Mouse (Mus musculus): ENCODE measurements at regions not wholly inside any gene's neighbourhood (a gene's known extent, or its start where the extent isn't known, plus 50 kb on each side); places are given as distances from the start of the nearest gene placed in this dataset.

- DNase-seq (ENCODE audit: low read depth): no peak
Measured at GRCm38 (mm10) chr10:100152821-100153220, 137.4 kb downstream of the Kitl start.

- no peak for DNase-seq (ENCODE audit: low read depth)
Measured at GRCm38 (mm10) chr10:100153311-100153710, 137.9 kb downstream of the Kitl start.

GRCm38 (mm10) chr10:100155566-100155965 is 140.1 kb downstream of the Kitl start:
- no peak for DNase-seq (ENCODE audit: low read depth)

GRCm38 (mm10) chr10:100159843-100160531 is 144.6 kb downstream of the Kitl start:
- no peak for DNase-seq (ENCODE audit: low read depth)

GRCm38 (mm10) chr10:100160532-100160852 is 145.1 kb downstream of the Kitl start:
- DNase-seq (ENCODE audit: low read depth): no peak

- DNase-seq (ENCODE audit: low read depth): peak; percentile 86
Measured at GRCm38 (mm10) chr10:100161117-100161516, 145.7 kb downstream of the Kitl start.

GRCm38 (mm10) chr10:100164526-100164925 is 149.1 kb downstream of the Kitl start:
- no peak for DNase-seq (ENCODE audit: low read depth)

- peak; percentile 76 for DNase-seq (ENCODE audit: low read depth)
Measured at GRCm38 (mm10) chr10:100170836-100171235, 155.4 kb downstream of the Kitl start.

- DNase-seq (ENCODE audit: low read depth): no peak
Measured at GRCm38 (mm10) chr10:100197673-100198072, 137.8 kb upstream of the Gm4301 start.

GRCm38 (mm10) chr10:100199090-100199690 is 136.3 kb upstream of the Gm4301 start:
- DNase-seq (ENCODE audit: low read depth): no peak

- DNase-seq (ENCODE audit: low read depth): no peak
Measured at GRCm38 (mm10) chr10:100200431-100200830, 135.0 kb upstream of the Gm4301 start.

- DNase-seq (ENCODE audit: low read depth): no peak
Measured at GRCm38 (mm10) chr10:100206617-100207530, 128.6 kb upstream of the Gm4301 start.

GRCm38 (mm10) chr10:100210684-100211083 is 124.8 kb upstream of the Gm4301 start:
- no peak for DNase-seq (ENCODE audit: low read depth)

GRCm38 (mm10) chr10:100224459-100225097 is 110.9 kb upstream of the Gm4301 start:
- no peak for DNase-seq (ENCODE audit: low read depth)

GRCm38 (mm10) chr10:100259235-100259900 is 76.1 kb upstream of the Gm4301 start:
- DNase-seq (ENCODE audit: low read depth): no peak

- DNase-seq (ENCODE audit: low read depth): no peak
Measured at GRCm38 (mm10) chr10:100263447-100263846, 72.0 kb upstream of the Gm4301 start.

GRCm38 (mm10) chr10:100264066-100264465 is 71.4 kb upstream of the Gm4301 start:
- peak; percentile 20 for DNase-seq (ENCODE audit: low read depth)

GRCm38 (mm10) chr10:100282471-100282870 is 53.0 kb upstream of the Gm4301 start:
- DNase-seq (ENCODE audit: low read depth): no peak

Data from NIH3T3 (cell line).